Mouse (Mus musculus): ENCODE results near the gene Itga2b.

- TF ChIP-seq CTCF (IDR thresholded peaks at IDR 0.05; ENCODE audit: low read depth) (no peak), EP300 (IDR thresholded peaks at IDR 0.05; ENCODE audit: low read depth) (no peak)
Measured at GRCm38 (mm10) chr11:102480111-102480510, 10.2 kb upstream of the Itga2b start.

Data from heart, postnatal 0 days (tissue).